Mouse (Mus musculus) macrophage (primary cell): ENCODE data around the gene 2010111I01Rik. TPM values are rescaled to one million over a fixed set of nuclear protein-coding genes. Genes with fewer than 3 reads are reported as not detected.

Experiments
- H3K27ac ChIP-seq: fragments of 350-480 bp; formaldehyde crosslinking; 2 replicates; pipeline ENCODE4 v1.9.0; 2021
- H3K36me3 ChIP-seq: fragments of 350-480 bp; formaldehyde crosslinking; 2 replicates; pipeline ENCODE4 v1.9.0; 2021; ENCODE audit errors: inconsistent target
- H3K4me3 ChIP-seq: fragments of 350-480 bp; formaldehyde crosslinking; 2 replicates; pipeline ENCODE4 v1.9.0; 2021; ENCODE audit errors: inconsistent target
- H3K79me2 ChIP-seq: fragments of 350-480 bp; formaldehyde crosslinking; 2 replicates; pipeline ENCODE4 v1.9.0; 2021; ENCODE audit errors: inconsistent target
- WGBS: methylation state at CpG from one replicate; pipeline ENCODE4 v1.1.7; 2026; ENCODE audit warnings: inconsistent platforms; ENCODE audit not compliant: missing documents; 5-methylcytosine and 5-hydroxymethylcytosine counted together
- polyA plus RNA-seq: library from polyadenylated mRNA; stranded (reverse); fragments of 250-400 nt; gene quantifications from 3 replicates; pipeline ENCODE4 v1.2.4, GENCODE M21; 2018; ENCODE audit warnings: inconsistent platforms

2010111I01Rik gene
- polyA plus RNA-seq, 1 experiment from 2014 or later, result 59.3 TPM

GRCm38 (mm10) chr13:63141275-63141674 is 176.6 kb downstream of the 2010111I01Rik start:
- H3K4me3 ChIP-seq, result no peak overlapping the region
- no peaks in the 10 kb centered on the region for H3K79me2 ChIP-seq
- no peaks in the 10 kb centered on the region for H3K36me3 ChIP-seq
- peak overlapping the region; percentile 87 for H3K27ac ChIP-seq

- 95% methylated on average over 4 of the region's 4 CpGs for WGBS
- no peak overlapping the region for H3K27ac ChIP-seq
- H3K79me2 ChIP-seq, result no peaks in the 10 kb centered on the region
- no peaks in the 10 kb centered on the region for H3K36me3 ChIP-seq
- no peak overlapping the region for H3K4me3 ChIP-seq
These were observed 182.0 kb downstream of the 2010111I01Rik start for GRCm38 (mm10) chr13:63146604-63147188.

DNA sequence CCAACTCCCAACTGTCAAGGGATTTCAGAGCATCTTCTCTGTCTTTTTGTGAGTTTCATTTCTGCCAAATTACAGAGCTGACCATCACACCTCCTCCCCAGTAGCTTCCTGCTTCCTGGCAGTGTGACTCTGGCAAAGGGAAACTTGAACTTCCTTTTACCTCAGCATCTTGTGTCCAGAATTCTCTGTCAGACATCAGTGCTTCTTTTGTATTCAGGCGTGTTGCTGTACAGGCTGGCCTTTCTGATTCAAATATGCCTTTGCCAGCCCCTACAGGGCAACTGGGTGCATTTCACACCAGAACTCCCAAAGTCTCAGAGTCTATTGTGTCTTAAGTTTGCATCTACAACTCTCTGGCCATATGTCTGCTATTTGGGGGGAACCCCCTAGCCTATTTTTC is 183.5 kb downstream of the 2010111I01Rik start:
- Histone ChIP-seq H3K79me2 (no peaks in the 10 kb centered on the region), H3K27ac (peak overlapping the region; percentile 40), H3K4me3 (no peak overlapping the region), H3K36me3 (no peaks in the 10 kb centered on the region)
- WGBS, result 75% methylated on average over 1 of the region's 1 CpGs

DNA sequence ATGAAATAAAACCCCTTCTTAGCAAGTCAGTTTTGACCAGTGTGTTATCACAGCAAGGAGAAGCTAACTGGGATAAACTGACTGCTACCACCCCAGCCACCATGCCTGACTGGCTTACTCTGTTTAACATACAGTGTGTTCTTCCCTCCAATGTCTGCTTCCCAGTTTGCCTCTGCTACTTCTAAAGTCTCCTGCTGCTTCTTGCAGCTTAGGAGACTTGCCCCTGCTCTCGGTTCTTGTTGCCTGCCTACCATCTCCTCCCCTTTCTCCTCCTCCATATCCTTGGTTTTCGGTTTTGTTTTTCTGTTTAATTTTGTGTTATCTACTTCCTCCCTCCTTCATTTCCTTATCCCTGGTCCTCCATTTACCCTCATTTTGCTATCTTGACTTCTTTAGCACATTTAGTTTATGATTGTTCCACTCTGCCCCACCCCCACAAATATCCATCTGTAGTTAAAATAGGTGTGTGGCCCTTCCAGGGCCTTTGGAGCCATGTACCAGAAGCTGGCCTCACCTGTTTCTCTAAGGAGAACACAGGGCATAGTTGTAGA is 185.9 kb downstream of the 2010111I01Rik start:
- WGBS, result 71% methylated on average over 2 of the region's 2 CpGs
- H3K4me3 ChIP-seq, result no peak overlapping the region
- H3K36me3 ChIP-seq, result no peaks in the 10 kb centered on the region
- H3K27ac ChIP-seq, result no peak overlapping the region
- H3K79me2 ChIP-seq, result no peaks in the 10 kb centered on the region

- 91% methylated on average over 9 of the region's 9 CpGs for WGBS
- Histone ChIP-seq H3K36me3 (no peaks in the 10 kb centered on the region), H3K27ac (no peak overlapping the region), H3K79me2 (no peaks in the 10 kb centered on the region), H3K4me3 (no peak overlapping the region)
These were observed 186.5 kb downstream of the 2010111I01Rik start for GRCm38 (mm10) chr13:63151028-63151738.

DNA sequence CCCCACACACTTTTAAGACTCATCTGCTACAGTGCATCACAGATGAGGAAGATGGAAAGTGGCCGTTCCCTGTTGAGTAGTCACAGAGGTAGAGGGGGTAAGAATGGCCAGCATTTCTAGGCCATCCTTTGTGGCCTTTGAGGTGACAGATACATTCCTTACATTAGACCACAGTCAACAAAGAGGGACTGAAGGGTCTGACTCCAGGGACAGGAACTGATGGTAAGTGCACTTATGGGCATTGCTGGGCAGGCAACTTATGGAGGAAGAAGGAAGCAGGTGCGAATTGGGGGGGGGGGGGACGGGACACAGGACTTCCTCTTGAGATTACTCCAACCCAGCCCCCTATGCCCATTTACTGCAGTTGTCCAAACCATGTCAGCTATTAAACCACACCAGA is 187.8 kb downstream of the 2010111I01Rik start:
- H3K36me3 ChIP-seq, result no peaks in the 10 kb centered on the region
- WGBS, result 31% methylated on average over 3 of the region's 3 CpGs

GRCm38 (mm10) chr13:63153397-63153796 is 188.7 kb downstream of the 2010111I01Rik start:
- 80% methylated on average over 2 of the region's 2 CpGs for WGBS
- Histone ChIP-seq H3K27ac (no peak overlapping the region), H3K79me2 (no peaks in the 10 kb centered on the region), H3K4me3 (no peak overlapping the region), H3K36me3 (no peaks in the 10 kb centered on the region)

More for the DNA sequence above, 187.8 kb downstream of the 2010111I01Rik start:
- Histone ChIP-seq H3K79me2 (no peaks in the 10 kb centered on the region), H3K4me3 (no peak overlapping the region), H3K27ac (no peak overlapping the region)

DNA sequence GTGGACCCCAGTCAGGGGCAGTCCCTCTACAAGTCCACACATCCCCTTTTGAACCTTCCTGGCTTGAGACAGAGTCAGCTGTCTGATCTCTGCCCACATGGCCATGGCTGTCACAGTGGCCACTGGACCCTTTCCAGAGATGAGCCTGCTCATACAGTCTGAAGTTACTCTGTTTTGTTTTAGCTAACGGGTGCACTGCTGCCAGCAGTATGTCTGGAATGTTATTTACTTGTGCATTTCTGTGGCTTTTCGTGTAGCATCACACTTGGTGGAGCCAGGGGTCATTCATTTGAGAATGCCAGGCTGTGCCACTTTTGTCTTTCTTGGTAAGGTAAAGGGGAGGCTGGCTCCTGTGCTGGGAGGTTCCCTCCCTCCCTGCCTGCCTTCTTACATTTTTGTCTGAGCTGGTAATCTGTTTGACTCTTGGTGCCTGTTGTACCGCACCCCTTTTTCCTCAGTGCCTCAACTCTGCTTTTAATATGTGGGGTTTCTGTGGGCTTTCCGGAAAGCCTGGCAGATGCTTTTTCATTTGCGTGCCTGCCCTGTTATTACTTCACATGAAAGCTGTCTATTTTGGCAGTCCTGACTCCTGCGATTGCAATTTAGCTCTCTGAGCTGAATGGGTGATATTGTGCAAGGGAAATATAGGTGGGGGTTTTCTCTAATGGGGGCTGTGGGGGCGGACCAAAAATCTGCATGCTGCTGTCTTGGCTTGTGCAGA is 190.3 kb downstream of the 2010111I01Rik start:
- no peaks in the 10 kb centered on the region for H3K79me2 ChIP-seq
- no peaks in the 10 kb centered on the region for H3K36me3 ChIP-seq
- 96% methylated on average over 7 of the region's 7 CpGs for WGBS
- no peak overlapping the region for H3K27ac ChIP-seq
- no peak overlapping the region for H3K4me3 ChIP-seq

- Histone ChIP-seq H3K36me3 (no peaks in the 10 kb centered on the region), H3K27ac (no peak overlapping the region), H3K4me3 (no peak overlapping the region), H3K79me2 (no peaks in the 10 kb centered on the region)
- WGBS, result 93% methylated on average over 10 of the region's 10 CpGs
These were observed 191.6 kb downstream of the 2010111I01Rik start for GRCm38 (mm10) chr13:63156264-63156663.

DNA sequence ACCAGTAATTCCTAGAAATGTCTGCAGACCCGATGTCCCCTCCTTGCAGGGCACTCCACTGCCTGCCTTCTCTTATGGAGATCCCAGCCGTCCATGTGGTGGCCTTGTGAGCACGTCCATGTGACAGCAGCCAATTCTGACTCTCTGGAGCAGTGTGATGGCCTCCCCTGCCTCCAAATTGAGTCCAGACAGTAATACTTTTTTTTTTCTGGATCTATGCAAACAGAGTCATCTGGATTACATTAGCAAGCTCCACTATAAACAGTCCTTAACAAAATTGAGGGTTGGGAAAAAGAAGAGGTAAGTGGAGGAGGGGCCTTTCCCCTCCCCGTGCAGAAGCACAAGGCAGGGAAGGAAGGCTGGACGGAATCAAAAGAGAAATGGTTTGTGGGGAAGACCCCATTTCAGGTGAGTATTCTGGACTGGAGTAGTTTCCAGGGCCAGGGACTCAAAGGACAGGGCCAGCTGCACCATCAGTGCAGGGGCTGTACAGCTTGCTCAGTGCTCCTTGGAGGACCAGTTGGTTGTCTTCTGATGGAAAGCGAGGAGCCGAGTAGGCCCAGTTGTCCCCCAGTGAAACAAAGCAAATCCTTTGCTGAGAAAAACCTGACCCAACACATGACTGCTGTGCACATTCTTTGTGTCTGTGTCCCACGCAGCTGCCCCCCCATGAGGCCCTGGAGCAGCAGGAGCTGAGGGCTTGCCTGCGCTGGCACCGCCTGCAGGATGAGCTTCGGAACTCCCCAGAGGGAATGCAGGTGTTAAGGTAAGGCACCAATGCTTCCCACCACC is 205.8 kb downstream of the 2010111I01Rik start:
- H3K79me2 ChIP-seq, result no peaks in the 10 kb centered on the region
- H3K27ac ChIP-seq, result no peak overlapping the region
- WGBS, result 97% methylated on average over 10 of the region's 11 CpGs
- no peak overlapping the region for H3K4me3 ChIP-seq
- no peaks in the 10 kb centered on the region for H3K36me3 ChIP-seq

- Histone ChIP-seq H3K4me3 (no peak overlapping the region), H3K36me3 (no peaks in the 10 kb centered on the region), H3K27ac (no peak overlapping the region), H3K79me2 (no peaks in the 10 kb centered on the region)
- 93% methylated on average over 13 of the region's 13 CpGs for WGBS
These were observed 206.8 kb downstream of the 2010111I01Rik start for GRCm38 (mm10) chr13:63171347-63172096.

- Histone ChIP-seq H3K79me2 (no peaks in the 10 kb centered on the region), H3K4me3 (no peak overlapping the region), H3K36me3 (no peaks in the 10 kb centered on the region), H3K27ac (no peak overlapping the region)
- WGBS, result 98% methylated on average over 3 of the region's 3 CpGs
These were observed 207.4 kb downstream of the 2010111I01Rik start for GRCm38 (mm10) chr13:63172097-63172445.

DNA sequence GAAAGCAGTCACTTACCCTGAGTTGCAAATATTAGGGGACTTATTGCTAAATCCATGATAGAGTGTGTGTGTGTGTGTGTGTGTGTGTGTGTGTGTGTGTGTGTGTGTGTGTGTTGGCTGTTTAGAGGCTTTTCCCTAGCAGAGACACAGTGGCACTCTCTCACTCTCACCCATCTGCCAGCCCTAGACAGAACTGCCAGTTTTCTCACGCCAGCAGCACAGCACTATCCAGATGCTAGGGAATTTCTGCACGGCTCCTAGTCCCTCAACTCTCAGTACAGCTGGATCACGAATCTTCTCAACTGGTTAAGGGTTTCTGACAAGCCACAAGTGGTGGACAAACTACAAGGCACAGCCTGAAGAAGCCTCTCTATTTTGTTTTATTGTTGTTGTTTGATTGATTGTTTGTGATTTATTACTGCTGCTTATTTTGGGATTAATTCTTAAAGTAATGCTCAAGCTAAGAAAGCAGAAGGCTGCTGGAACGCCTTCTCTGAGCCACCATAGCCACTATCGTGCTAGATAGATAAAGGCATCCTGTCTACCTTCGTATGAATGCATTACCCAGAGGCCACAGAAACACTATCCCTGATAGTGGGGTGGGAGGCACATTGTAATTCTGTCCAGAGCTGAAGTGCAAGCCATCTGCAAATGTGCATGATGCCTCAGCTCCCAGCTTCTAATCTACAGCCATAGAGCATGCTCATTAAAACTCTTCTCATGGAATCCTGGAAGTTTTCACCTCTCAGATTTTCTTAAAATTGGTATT is 209.7 kb downstream of the 2010111I01Rik start:
- no peak overlapping the region for H3K4me3 ChIP-seq
- no peaks in the 10 kb centered on the region for H3K36me3 ChIP-seq
- H3K27ac ChIP-seq, result no peak overlapping the region
- H3K79me2 ChIP-seq, result no peaks in the 10 kb centered on the region
- WGBS, result 96% methylated on average over 6 of the region's 6 CpGs
